Mouse (Mus musculus): Measurements from ENCODE around the gene Gns. TPM values are rescaled to one million over a fixed set of nuclear protein-coding genes. Genes with fewer than 3 reads are reported as not detected.

Gene Gns
- polyA plus RNA-seq, 1 experiment from 2014 or later, result 36.4 TPM

- Histone ChIP-seq H3K9me3 (replicated peaks) (no peaks in the 10 kb centered on the region), H3K27ac (replicated peaks) (no peak overlapping the region), H3K27me3 (ENCODE audit: low read depth, poor library complexity, severe bottlenecking) (no peaks in the 10 kb centered on the region), H3K4me3 (no peak overlapping the region), H3K4me1 (peaks cover 24% of the 10 kb centered on the region), H3K36me3 (peaks cover 70% of the 10 kb centered on the region)
- 90% methylated on average over 6 of the region's 6 CpGs for WGBS
- DNase-seq (ENCODE audit: low spot score), result no peak
These were observed 5.9 kb downstream of the Gns start for GRCm38 (mm10) chr10:121370777-121371176.

DNA sequence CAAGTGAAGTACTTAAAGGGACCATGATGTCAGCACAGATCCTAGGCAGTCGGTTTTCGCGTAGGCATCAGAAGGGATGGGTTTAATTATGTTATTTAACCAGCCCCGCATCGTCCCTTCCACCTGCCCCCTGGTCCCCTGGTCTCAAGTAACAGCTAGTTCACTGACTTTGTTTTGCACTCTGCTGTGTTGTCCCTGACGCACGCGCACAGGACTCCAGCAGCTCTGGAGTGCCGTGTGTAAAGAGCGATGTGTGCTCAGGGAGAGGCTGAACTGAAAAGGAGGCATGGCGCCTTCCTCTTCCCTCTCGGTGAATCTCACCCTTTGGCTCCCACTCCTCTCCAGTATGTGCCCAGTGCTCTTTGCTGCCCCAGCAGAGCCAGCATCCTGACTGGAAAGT is 9.1 kb downstream of the Gns start:
- Histone ChIP-seq H3K4me1 (0 out of 2 replicates have a peak, but pooled peaks cover 4% of the 10 kb centered on the region), H3K36me3 (peaks cover 92% of the 10 kb centered on the region), H3K27ac (replicated peaks) (no peak overlapping the region), H3K27me3 (ENCODE audit: low read depth, poor library complexity, severe bottlenecking) (no peaks in the 10 kb centered on the region), H3K4me3 (no peak overlapping the region), H3K9me3 (replicated peaks) (no peaks in the 10 kb centered on the region)
- no peak for DNase-seq (ENCODE audit: low spot score)
- WGBS, result 83% methylated on average over 12 of the region's 12 CpGs

GRCm38 (mm10) chr10:121374693-121375620 is 10.1 kb downstream of the Gns start:
- Histone ChIP-seq H3K36me3 (peaks cover 92% of the 10 kb centered on the region), H3K27ac (replicated peaks) (no peak overlapping the region), H3K9me3 (replicated peaks) (no peaks in the 10 kb centered on the region), H3K27me3 (ENCODE audit: low read depth, poor library complexity, severe bottlenecking) (no peaks in the 10 kb centered on the region), H3K4me1 (0 out of 2 replicates have a peak, but pooled peaks cover 3% of the 10 kb centered on the region), H3K4me3 (no peak overlapping the region)
- 93% methylated on average over 17 of the region's 17 CpGs for WGBS
- DNase-seq (ENCODE audit: low spot score), result no peak

- Histone ChIP-seq H3K27ac (replicated peaks) (no peak overlapping the region), H3K9me3 (replicated peaks) (no peaks in the 10 kb centered on the region), H3K4me3 (no peak overlapping the region), H3K27me3 (ENCODE audit: low read depth, poor library complexity, severe bottlenecking) (no peaks in the 10 kb centered on the region), H3K36me3 (peaks cover 92% of the 10 kb centered on the region), H3K4me1 (0 out of 2 replicates have a peak, but pooled peaks cover 3% of the 10 kb centered on the region)
- DNase-seq (ENCODE audit: low spot score), result no peak
- 89% methylated on average over 24 of the region's 24 CpGs for WGBS
These were observed 11.0 kb downstream of the Gns start for GRCm38 (mm10) chr10:121375649-121376493.

DNA sequence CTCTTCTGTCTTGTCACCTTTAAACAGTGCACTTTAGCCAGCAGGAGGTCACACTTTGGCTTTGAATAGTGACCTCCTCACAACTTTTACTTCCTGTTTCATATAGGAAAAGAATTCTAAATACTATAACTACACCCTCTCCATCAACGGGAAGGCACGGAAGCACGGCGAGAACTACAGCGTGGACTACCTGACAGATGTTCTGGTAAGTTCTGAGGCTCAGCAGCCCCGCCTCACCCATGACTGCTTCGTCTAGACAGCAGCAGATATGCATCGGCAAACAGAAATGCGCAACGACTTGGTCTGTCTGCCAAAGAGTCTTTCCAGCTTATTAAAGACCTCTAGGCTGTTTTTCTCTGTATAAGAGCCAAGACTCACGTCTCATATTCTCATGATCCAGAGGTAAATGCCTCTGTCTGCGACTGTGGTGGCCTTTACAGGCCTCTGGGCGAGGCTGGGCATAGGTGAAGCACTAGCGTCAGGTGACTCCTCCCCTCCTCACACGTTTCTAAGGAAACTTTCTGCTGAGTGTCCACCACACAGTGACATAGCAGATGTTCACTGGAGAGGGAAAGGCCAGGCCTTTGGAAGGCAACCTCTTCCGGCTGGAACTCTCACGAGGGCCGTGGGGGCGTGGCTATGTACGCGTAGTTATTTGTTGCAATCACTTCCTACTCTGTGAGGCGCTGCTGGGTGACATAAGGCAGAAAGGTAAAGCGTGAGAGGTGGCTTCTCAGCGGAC is 11.8 kb downstream of the Gns start:
- Histone ChIP-seq H3K27ac (replicated peaks) (no peak overlapping the region), H3K4me3 (no peak overlapping the region), H3K4me1 (0 out of 2 replicates have a peak, but pooled peaks cover 3% of the 10 kb centered on the region), H3K9me3 (replicated peaks) (no peaks in the 10 kb centered on the region), H3K36me3 (peaks cover 92% of the 10 kb centered on the region), H3K27me3 (ENCODE audit: low read depth, poor library complexity, severe bottlenecking) (no peaks in the 10 kb centered on the region)
- WGBS, result 92% methylated on average over 24 of the region's 24 CpGs
- DNase-seq (ENCODE audit: low spot score), result no peak

DNA sequence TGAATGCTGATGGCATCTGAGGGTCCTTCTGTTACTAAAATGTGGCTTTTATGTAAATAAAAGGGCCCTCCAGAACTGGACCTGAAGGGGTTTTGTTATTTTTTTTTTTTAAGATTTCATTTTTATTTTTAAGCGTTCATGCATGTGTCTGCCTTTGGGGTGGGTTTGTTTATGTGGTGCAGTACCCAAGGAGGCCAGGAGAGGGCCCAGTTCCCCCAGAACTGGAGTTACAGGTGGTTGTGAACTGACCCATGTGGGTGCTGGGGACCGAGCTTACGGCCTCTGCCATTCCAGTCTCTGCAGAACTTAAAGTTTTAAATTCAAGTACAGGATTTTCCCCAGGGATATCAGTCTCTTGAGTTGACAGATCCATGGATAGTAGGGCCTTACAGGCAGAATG is 14.5 kb downstream of the Gns start:
- no peak overlapping the region for H3K27ac ChIP-seq (replicated peaks)
- no peaks in the 10 kb centered on the region for H3K9me3 ChIP-seq (replicated peaks)
- H3K4me3 ChIP-seq, result no peak overlapping the region
- H3K27me3 ChIP-seq (ENCODE audit: low read depth, poor library complexity, severe bottlenecking), result no peaks in the 10 kb centered on the region
- H3K36me3 ChIP-seq, result peaks cover 99% of the 10 kb centered on the region
- H3K4me1 ChIP-seq, result 0 out of 2 replicates have a peak, but pooled peaks cover 3% of the 10 kb centered on the region
- WGBS, result 95% methylated on average over 3 of the region's 3 CpGs
- DNase-seq (ENCODE audit: low spot score), result no peak

DNA sequence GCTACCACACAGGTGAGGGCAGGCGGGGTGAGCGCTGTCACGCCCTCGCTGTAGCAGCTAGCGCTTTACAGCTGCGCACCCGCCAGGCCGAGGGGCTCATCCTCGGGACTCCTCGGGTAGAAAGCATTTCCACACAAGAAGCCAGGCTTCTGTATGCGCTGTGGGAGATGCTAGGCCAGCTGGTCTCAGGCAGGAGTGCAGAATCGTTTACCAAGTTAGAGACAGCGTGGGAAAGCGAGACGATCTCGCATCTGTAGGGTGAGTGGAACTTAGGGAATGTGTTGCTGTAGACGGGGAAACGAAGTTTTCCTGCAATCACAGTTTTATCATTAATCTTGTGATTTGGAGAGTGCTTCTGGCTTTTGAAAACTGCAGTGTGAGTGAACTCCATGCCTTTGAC is 16.4 kb downstream of the Gns start:
- no peaks in the 10 kb centered on the region for H3K27me3 ChIP-seq (ENCODE audit: low read depth, poor library complexity, severe bottlenecking)
- H3K36me3 ChIP-seq, result peaks cover 99% of the 10 kb centered on the region
- 96% methylated on average over 18 of the region's 18 CpGs for WGBS

GRCm38 (mm10) chr10:121384710-121385109 is 19.8 kb downstream of the Gns start:
- H3K27ac ChIP-seq (replicated peaks), result no peak overlapping the region
- no peak overlapping the region for H3K4me3 ChIP-seq
- H3K36me3 ChIP-seq, result peaks cover 97% of the 10 kb centered on the region
- no peaks in the 10 kb centered on the region; the same call in 1 of the 2 replicates for H3K4me1 ChIP-seq
- no peak for DNase-seq (ENCODE audit: low spot score)
- H3K27me3 ChIP-seq (ENCODE audit: low read depth, poor library complexity, severe bottlenecking), result no peaks in the 10 kb centered on the region
- no peaks in the 10 kb centered on the region for H3K9me3 ChIP-seq (replicated peaks)
- 94% methylated on average over 13 of the region's 13 CpGs for WGBS

More for the DNA sequence above, 16.4 kb downstream of the Gns start:
- Histone ChIP-seq H3K4me3 (no peak overlapping the region), H3K9me3 (replicated peaks) (no peaks in the 10 kb centered on the region), H3K27ac (replicated peaks) (no peak overlapping the region), H3K4me1 (no peaks in the 10 kb centered on the region; the same call in 1 of the 2 replicates)
- no peak for DNase-seq (ENCODE audit: low spot score)

DNA sequence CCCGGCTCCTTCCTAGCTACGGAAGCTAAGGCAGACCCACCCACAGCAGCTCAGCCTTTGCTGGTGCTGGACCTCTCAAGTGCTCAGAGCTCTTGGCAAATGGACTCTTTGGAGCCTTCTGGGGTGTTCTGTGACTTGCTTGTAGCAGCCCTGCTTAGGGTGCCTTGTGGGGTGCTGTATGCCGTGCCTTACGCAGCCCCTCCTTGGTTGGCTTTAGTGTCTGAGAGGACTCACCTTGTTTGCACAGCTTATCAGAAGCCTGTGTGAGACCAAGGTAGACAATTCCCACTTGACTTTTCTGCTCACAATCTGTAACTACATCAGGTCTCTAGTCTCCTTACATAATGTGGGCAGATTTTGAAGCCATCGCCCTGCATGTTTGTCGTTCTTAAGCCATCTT is 20.8 kb downstream of the Gns start:
- H3K36me3 ChIP-seq, result peaks cover 97% of the 10 kb centered on the region

GRCm38 (mm10) chr10:121386347-121386746 is 21.5 kb downstream of the Gns start:
- H3K27me3 ChIP-seq (ENCODE audit: low read depth, poor library complexity, severe bottlenecking), result no peaks in the 10 kb centered on the region
- no peak overlapping the region for H3K4me3 ChIP-seq
- H3K27ac ChIP-seq (replicated peaks), result no peak overlapping the region
- no peaks in the 10 kb centered on the region for H3K9me3 ChIP-seq (replicated peaks)
- WGBS, result 82% methylated on average over 9 of the region's 9 CpGs
- H3K4me1 ChIP-seq, result no peaks in the 10 kb centered on the region; the same call in 1 of the 2 replicates
- peaks cover 97% of the 10 kb centered on the region for H3K36me3 ChIP-seq
- no peak for DNase-seq (ENCODE audit: low spot score)

More for the DNA sequence above, 20.8 kb downstream of the Gns start:
- Histone ChIP-seq H3K27me3 (ENCODE audit: low read depth, poor library complexity, severe bottlenecking) (no peaks in the 10 kb centered on the region), H3K9me3 (replicated peaks) (no peaks in the 10 kb centered on the region), H3K27ac (replicated peaks) (no peak overlapping the region), H3K4me3 (no peak overlapping the region), H3K4me1 (no peaks in the 10 kb centered on the region; the same call in 1 of the 2 replicates)
- 97% methylated on average over 6 of the region's 6 CpGs for WGBS
- no peak for DNase-seq (ENCODE audit: low spot score)

GRCm38 (mm10) chr10:121390602-121391001 is 25.7 kb downstream of the Gns start:
- no peaks in the 10 kb centered on the region for H3K27me3 ChIP-seq (ENCODE audit: low read depth, poor library complexity, severe bottlenecking)
- no peak for DNase-seq (ENCODE audit: low spot score)
- no peaks in the 10 kb centered on the region for H3K9me3 ChIP-seq (replicated peaks)
- no peaks in the 10 kb centered on the region; the same call in 1 of the 2 replicates for H3K4me1 ChIP-seq
- WGBS, result 85% methylated on average over 10 of the region's 10 CpGs
- peaks cover 97% of the 10 kb centered on the region for H3K36me3 ChIP-seq
- H3K4me3 ChIP-seq, result no peak overlapping the region
- H3K27ac ChIP-seq (replicated peaks), result no peak overlapping the region

GRCm38 (mm10) chr10:121391901-121392300 is 27.0 kb downstream of the Gns start:
- no peak for DNase-seq (ENCODE audit: low spot score)
- Histone ChIP-seq H3K36me3 (peaks cover 99% of the 10 kb centered on the region), H3K27me3 (ENCODE audit: low read depth, poor library complexity, severe bottlenecking) (no peaks in the 10 kb centered on the region), H3K4me3 (no peak overlapping the region), H3K27ac (replicated peaks) (no peak overlapping the region), H3K9me3 (replicated peaks) (no peaks in the 10 kb centered on the region), H3K4me1 (no peaks in the 10 kb centered on the region)
- 96% methylated on average over 8 of the region's 8 CpGs for WGBS

Measured in midbrain, embryonic 10.5 days (tissue).